Mouse (Mus musculus) heart, postnatal 4 days (tissue): Measurements from ENCODE around the gene D630003M21Rik. TPM values are rescaled to one million over a fixed set of nuclear protein-coding genes. Genes with fewer than 3 reads are reported as not detected.

Experiments used
- DNase-seq: peaks from one replicate; pipeline ENCODE4 v3.0.0; 2021
- microRNA-seq, 2 experiments: library from miRNA; unstranded; fragments of <30 nt; microRNA quantifications; one replicate each; pipeline ENCODE4 v1.2.0; 2021 to 2022
- total RNA-seq, 2 experiments: library from RNA; stranded (reverse); gene quantifications; 2 replicates each; pipeline ENCODE4 v1.2.3; 2021

The D630003M21Rik gene
- total RNA-seq, 2 experiments from 2014 or later = 6.4 to 6.6 TPM

DNA sequence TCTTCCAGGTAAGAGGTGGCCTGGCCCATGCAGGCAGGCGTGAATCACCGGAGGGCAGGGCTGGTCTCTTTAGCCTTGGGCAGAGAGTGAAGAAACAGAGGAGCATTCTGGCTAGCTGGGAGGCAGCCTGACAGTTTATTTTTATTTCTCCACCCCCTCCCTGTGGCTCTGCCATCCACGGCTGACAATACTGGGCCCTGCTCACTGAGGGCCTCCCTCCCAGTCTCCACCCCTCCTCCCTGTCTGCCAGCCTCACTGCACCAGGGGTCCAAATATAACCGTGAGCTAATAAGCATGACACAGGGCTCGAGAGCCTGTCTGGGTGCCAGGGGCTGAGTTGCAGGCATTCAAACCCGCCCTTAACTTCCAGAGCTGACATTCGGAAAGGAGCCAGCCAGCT is 89.4 kb downstream of the D630003M21Rik start:
- DNase-seq = peak; percentile 88

DNA sequence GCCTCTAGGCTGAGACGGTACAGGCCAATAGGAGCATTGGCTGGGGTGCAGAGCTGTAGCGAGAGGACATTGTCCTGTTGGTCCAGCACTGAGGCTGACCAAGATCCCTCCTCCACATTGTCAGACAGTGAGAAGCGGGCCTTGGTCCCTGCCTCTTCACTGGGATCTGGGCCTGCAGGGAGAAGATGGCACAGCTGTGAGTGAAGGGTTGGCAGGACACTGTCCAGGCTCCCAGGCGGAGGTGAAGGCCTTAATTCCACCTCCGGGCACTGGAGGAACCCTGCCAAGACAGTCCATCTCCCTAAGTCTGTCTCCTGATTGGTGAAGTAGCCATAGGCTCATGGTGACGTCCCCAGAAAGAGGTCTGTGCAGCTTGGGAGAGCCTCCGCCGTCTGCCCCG is 90.2 kb downstream of the D630003M21Rik start:
- DNase-seq = no peak

GRCm38 (mm10) chr2:158137771-158138170 is 91.3 kb downstream of the D630003M21Rik start:
- DNase-seq = no peak

GRCm38 (mm10) chr2:158136205-158136604 is 92.8 kb downstream of the D630003M21Rik start:
- peak; percentile 49 for DNase-seq

GRCm38 (mm10) chr2:158133050-158133449 is 96.0 kb downstream of the D630003M21Rik start:
- DNase-seq = no peak

Small RNA genes lying within 50 kb of the gene (microRNA-seq; reads per million reads assigned to microRNA genes)
- 0 to 0.35 reads per million in 2 experiments for gene Mir7685

Other genes starting within 250 kb of the D630003M21Rik start
- 10 to 100 TPM; 25.2 to 27.4 TPM for gene Tti1, start 200.8 kb downstream of the D630003M21Rik start, total RNA-seq
- 10 to 100 TPM; 29.0 to 36.3 TPM for gene Rprd1b, start 200.7 kb downstream of the D630003M21Rik start, total RNA-seq
- 100 to 1,000 TPM; 254 to 273 TPM for gene Tgm2, start 82.8 kb downstream of the D630003M21Rik start, total RNA-seq
- gene Bpi, start 28.9 kb upstream of the D630003M21Rik start, total RNA-seq = not detected
- gene Lbp, start 77.3 kb upstream of the D630003M21Rik start, total RNA-seq = 1 to 10 TPM; 6.3 to 6.6 TPM
- gene Snhg11, start 146.4 kb upstream of the D630003M21Rik start, total RNA-seq = under 1 TPM; 0.05 to 0.52 TPM
- gene Ralgapb, start 180.6 kb upstream of the D630003M21Rik start, total RNA-seq = 10 to 100 TPM; 29.2 to 32.9 TPM